Mouse (Mus musculus): Measurements from ENCODE around the gene Urb1.

The Urb1 gene

GRCm38 (mm10) chr16:90766919-90767454 is 43.2 kb downstream of the Urb1 start:
- DNase-seq (ENCODE audit: low spot score in 2 of 2): no peak

DNA sequence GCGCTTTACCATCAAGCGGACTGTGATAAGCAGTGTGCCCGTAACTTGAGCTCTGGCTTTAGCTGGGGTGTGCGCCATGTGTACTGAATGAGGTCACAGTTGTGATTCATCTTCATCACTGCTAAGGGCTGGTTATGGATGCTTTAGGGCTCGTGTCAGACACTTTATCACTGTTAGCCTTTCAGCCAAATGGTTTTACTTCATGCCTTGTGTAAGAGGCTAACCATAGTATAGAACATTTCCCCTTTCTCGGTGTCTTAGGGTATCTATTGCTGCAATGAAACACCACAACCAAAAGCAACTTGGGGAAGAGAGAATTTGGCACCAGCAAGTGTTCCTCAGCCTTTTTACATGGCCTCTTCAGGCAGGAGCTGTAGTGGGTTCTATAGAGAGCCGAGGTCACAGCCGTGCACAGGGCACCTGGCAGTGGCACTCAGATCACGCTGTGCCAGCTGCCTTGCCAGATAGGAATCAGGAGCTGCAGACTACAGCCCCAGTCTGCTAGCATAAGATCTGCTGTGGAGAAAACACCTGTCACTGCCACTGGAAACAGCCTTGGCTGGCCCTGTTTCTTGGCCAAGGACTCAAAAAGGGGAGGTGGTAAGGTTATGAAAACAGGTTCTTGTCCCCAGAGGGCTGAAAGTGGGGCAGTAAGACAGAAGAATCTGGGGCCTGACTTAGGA is 44.9 kb downstream of the Urb1 start:
- DNase-seq (ENCODE audit: low spot score in 2 of 2): no peak

GRCm38 (mm10) chr16:90760515-90760914 is 49.7 kb downstream of the Urb1 start:
- no peak for DNase-seq (ENCODE audit: low spot score in 2 of 2)

GRCm38 (mm10) chr16:90759335-90759734 is 50.9 kb downstream of the Urb1 start:
- DNase-seq (ENCODE audit: low spot score in 2 of 2): no peak

DNA sequence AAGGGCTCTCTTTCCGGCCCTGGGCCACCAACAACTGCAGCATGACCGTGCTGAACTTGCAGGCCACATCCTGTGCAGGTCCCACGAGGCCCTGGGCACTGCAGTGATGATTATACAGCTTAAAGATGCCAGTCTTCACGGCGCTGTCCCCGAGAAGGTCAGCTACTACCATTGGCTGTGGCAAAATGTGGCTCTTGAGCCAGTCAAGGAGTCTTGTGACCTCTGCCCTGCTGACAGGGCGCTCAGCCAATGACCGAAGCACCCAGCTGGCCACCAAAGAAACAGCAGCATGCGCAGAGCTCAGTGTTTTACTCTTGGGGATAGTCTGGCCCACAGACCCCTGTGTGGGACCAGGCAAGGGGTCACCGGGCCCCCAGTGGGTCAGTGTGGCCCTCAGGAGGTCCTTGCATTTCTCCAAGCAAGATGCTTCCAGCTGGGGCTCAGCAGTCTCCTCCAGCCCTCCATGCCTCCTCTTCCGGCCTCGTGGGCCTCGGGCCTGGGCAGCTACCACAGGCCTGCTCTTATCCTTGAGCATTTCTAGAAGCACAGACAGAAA is 56.7 kb downstream of the Urb1 start:
- no peak for DNase-seq (ENCODE audit: low spot score in 2 of 2)

GRCm38 (mm10) chr16:90748169-90748568 is 62.0 kb downstream of the Urb1 start:
- no peak for DNase-seq (ENCODE audit: low spot score in 2 of 2)

GRCm38 (mm10) chr16:90747143-90747542 is 63.1 kb downstream of the Urb1 start:
- DNase-seq (ENCODE audit: low spot score in 2 of 2): no peak

DNA sequence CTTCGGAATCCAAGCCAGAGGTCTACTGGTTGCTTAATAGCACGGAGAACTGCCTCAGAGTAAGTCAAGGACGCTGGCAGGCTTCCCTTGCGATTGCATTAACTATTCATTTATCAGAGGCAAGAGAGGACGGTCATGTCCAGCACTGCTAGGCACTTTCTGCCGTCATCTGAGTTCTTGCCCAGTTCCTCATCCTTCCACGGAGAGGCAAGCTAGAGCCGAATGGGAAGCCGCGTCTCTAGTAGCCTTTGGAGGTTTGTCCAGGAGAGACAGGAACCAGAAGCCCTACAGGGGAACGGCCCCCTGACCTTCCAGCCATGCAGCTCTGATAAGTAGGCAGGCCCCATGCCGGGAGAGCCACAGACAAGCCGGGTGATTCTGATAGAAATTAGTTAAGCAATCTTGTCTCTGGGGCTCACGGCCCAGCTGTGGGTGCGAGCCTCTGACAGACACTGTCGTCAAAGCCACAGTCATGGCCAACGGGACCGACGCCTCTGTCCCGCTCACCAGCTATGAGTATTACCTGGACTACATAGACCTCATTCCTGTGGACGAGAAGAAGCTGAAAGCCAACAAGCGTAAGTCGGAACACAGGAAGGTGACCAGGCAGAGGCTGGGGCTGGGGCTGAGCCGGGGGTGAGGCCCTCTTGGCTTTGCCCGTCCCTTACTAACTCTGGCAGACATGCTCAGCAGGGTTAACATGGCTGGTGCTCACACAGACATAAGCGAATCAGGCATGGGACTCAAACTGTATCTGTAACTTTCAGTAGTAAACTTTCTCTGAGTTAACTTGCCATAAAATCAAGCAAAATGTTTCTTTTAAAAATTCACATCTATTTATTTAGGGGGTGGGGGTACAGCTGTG is 71.9 kb downstream of the Urb1 start, which contains the start of gene Mrap:
Gene Mrap (plus strand): TSS at position 116 of the 865 bp plus-strand sequence.
- no peak for DNase-seq (ENCODE audit: low spot score in 2 of 2)

- no peak for DNase-seq (ENCODE audit: low spot score in 2 of 2)
Observed at GRCm38 (mm10) chr16:90736672-90737270, 73.4 kb downstream of the Urb1 start.

- DNase-seq (ENCODE audit: low spot score in 2 of 2): no peak
Observed at GRCm38 (mm10) chr16:90735611-90736010, 74.6 kb downstream of the Urb1 start.

DNA sequence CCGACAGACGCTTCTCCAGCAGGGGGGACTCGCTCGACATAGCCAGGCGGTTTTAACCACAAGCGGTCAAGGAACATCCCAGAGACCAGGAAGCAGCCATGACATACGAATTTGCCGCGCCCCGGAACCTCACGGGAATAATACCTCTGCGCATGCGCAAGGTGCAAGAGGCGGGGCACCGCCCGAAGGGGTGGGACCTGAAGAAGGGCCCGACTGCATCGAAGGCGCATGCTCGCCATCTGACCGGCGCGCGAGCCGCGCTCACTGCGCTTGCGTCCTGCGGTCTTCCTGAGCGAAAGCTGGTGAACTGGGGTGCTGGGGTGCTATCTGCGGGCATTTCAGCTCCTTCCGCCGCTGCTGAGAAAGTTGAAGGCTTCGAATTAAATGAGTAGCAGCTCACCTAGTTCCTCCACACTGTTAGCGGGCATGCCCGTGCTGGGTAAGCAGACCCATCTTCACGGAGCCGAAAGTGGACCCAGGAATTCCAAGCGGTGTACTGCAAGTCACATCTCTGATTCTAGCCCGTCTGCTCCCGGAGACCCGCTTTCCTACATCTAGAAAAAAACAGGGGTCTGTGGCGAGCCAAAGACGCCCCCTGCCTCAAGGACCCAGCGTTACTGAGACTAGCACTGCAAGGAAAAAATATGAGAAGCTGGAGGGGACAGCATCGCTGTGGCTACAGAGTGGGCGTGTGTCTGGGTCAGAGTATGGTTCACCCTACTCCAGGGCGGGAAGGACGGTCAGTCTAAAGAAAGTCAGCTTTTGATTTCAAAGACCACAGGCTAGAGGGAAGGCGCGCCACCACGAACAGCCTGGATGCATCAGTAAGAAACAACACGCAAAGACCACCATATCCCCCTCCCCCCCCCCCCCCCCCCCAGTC is 82.7 kb downstream of the Urb1 start, which contains the start of gene Mis18a:
Gene Mis18a (minus strand): TSS at position 172 of the 883 bp plus-strand sequence.
- DNase-seq (ENCODE audit: low spot score in 2 of 2): peak; percentile 91 to 95

- DNase-seq (ENCODE audit: low spot score in 2 of 2): no peak
Observed at GRCm38 (mm10) chr16:90726600-90727227, 83.5 kb downstream of the Urb1 start.

DNA sequence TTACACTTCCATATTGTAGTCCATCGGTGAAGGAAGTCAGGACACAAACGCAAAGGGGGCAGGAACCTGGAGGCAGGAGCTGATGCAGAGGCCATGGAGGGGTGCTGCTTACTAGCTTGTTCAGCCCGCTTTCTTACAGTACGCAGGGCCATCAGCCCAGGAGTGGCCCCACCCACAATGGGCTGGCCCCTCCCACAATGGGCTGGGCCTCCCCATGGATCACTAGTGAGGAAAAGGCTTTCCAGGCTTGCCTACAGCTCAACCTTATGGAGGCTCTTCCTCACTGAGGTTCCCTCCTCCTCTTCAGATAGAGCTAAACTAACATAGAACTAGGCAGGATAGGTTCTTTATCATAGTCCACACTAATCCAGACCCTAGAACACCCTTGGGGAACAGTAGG is 86.2 kb downstream of the Urb1 start:
- no peak for DNase-seq (ENCODE audit: low spot score in 2 of 2)

- no peak for DNase-seq (ENCODE audit: low spot score in 2 of 2)
Observed at GRCm38 (mm10) chr16:90710313-90710712, 99.9 kb downstream of the Urb1 start.

DNA sequence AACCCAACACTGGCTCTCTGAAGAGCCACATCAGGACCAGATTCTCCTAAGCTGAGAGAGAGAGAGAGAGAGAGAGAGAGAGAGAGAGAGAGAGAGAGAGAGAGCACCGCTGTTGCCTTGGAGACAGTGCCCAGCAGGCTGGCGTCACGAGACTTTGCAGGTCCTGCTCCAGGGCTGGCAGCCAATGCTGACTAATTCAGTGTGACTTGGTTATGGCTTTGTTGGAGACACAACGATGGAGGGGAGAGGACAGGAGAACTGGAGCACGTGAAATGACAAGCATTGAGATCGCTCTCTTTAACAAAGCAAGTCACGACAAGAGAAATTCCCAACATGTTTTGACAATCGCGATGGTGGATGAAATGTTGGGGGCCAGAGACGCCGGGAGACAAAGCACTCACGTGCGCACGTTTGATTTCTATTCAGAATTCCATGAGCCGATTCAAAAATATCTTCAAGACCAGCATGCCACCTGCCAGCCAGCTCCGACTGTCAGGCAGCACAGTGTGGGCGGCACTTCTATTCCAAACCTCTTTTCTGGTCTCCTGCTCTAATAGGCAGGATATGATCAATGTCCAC is 100.4 kb downstream of the Urb1 start:
- peak; percentile 59 to 79 for DNase-seq (ENCODE audit: low spot score in 2 of 2)

DNA sequence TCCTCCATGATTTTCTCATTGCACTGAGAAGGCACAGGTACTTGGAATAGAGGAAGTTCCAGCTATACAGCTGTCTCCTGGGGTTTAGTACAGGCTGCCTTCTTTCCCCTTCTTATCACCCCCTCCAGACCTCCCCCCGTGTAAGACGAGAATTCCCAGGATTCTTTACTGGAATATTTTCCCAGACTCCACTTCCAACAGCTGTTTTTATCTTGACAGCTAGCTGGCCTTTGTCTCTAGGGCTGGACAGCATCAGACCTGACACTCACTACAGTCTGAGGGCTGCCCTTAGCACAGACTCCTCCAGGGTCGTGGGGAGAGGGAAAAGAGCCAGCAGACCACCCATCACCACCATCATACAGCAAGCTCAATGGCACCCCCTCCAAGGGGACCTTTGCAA is 103.9 kb downstream of the Urb1 start:
- DNase-seq (ENCODE audit: low spot score in 2 of 2): no peak

GRCm38 (mm10) chr16:90704161-90704825 is 105.9 kb downstream of the Urb1 start:
- DNase-seq (ENCODE audit: low spot score in 2 of 2): no peak

- DNase-seq (ENCODE audit: low spot score in 2 of 2): no peak
Observed at GRCm38 (mm10) chr16:90703646-90704045, 106.6 kb downstream of the Urb1 start.

DNA sequence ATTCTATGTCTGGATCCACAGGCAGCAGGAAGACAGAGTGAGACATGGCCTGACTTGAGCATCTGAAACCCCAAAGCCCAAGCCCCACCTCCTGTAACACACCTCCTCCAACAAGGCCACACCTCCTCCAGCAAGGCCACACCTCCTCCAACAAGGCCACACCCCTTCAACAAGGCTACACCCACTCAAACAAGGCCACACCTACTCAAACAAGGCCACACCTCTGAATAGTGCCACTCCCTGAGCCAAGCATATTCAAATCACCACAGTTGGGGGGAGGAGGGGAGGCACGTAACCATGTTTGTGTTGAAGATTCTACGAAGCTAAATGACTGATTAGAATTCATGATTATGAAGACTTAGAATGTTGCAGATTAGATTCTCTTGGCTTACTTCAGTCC is 108.7 kb downstream of the Urb1 start:
- DNase-seq (ENCODE audit: low spot score in 2 of 2): no peak
